Mouse (Mus musculus): ENCODE measurements around the gene Celf1. TPM values are rescaled to one million over a fixed set of nuclear protein-coding genes. Genes with fewer than 3 reads are reported as not detected.

The Celf1 gene
- 20.7 and 38.0 TPM in 2 replicates for polyA plus RNA-seq (2012)

GRCm38 (mm10) chr2:90940233-90941229 lies at the start of gene Celf1:
TSS of gene Celf1 (plus strand) at chr2:90940382.

GRCm38 (mm10) chr2:90904076-90904855 lies 35.9 kb upstream of the Celf1 start, which contains the start of the genes Kbtbd4 and Ndufs3:
TSS of gene Kbtbd4 (plus strand) at chr2:90904740.
TSS of gene Ndufs3 (minus strand) at chr2:90904827.

DNA sequence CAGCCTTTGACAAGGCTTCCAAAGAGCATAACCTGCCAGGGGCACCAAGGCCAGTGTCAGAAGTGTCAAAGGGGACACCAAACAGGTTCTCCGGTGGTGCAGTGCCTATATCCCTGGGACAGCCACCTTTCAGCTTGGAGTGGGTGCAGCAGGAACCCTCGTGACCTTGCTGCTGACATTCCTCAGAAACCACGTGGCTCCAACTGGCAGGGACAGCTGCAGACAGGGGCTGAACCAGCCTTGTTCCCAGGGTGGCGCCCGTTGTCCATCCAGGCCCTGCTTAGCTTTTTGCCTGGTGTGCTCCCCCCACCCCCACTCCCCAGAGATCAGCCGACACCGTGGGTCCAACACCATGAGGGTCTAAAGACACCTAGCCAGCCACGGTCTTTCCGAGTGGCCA lies 95.2 kb downstream of the Celf1 start, which contains the start of gene Rapsn:
Gene Rapsn, plus strand, starts transcription at position 236 of the 400 bp plus-strand sequence.

GRCm38 (mm10) chr2:91053934-91054382 lies 113.8 kb downstream of the Celf1 start, which contains the start of gene Psmc3:
TSS of gene Psmc3 (plus strand) at chr2:91054009.

Other genes starting within 250 kb of the Celf1 start
- 92.4 and 113 TPM in 2 replicates for gene Fnbp4, start 195.0 kb upstream of the Celf1 start, polyA plus RNA-seq (2012)
- not detected in 2 replicates for gene Agbl2, start 157.7 kb upstream of the Celf1 start, polyA plus RNA-seq (2012)
- 10.5 and 11.1 TPM in 2 replicates for gene Mtch2, start 93.2 kb upstream of the Celf1 start, polyA plus RNA-seq (2012)
- gene C1qtnf4, start 54.5 kb upstream of the Celf1 start, polyA plus RNA-seq (2012) = 0.76 and 0.90 TPM in 2 replicates
- gene Kbtbd4, start 35.6 kb upstream of the Celf1 start, polyA plus RNA-seq (2012) = 4.5 and 5.1 TPM in 2 replicates
- gene Ndufs3, start 35.6 kb upstream of the Celf1 start, polyA plus RNA-seq (2012) = 86.6 and 88.4 TPM in 2 replicates
- gene Rapsn, start 95.2 kb downstream of the Celf1 start, polyA plus RNA-seq (2012) = 7.6 and 9.6 TPM in 2 replicates
- gene Psmc3, start 113.6 kb downstream of the Celf1 start, polyA plus RNA-seq (2012) = 156 and 164 TPM in 2 replicates
- 22.1 and 22.9 TPM in 2 replicates for gene Slc39a13, start 130.0 kb downstream of the Celf1 start, polyA plus RNA-seq (2012)
- gene Spi1, start 142.0 kb downstream of the Celf1 start, polyA plus RNA-seq (2012) = 314 and 409 TPM in 2 replicates
- gene Mybpc3, start 177.8 kb downstream of the Celf1 start, polyA plus RNA-seq (2012) = 0.21 and 0.42 TPM in 2 replicates
- 20.5 and 24.3 TPM in 2 replicates for gene Madd, start 243.5 kb downstream of the Celf1 start, polyA plus RNA-seq (2012)